Mouse (Mus musculus) forebrain, embryonic 11.5 days (tissue): ENCODE results near the gene Krt84. TPM values are rescaled to one million over a fixed set of nuclear protein-coding genes. Genes with fewer than 3 reads are reported as not detected.

Source experiments
- ATAC-seq: fragments of 200-750 bp; cut with Nextera tagmentation; replicated peaks from 2 replicates; pipeline ENCODE4 v1.8.0; 2017; ENCODE audit warnings: moderate TSS enrichment; ENCODE audit not compliant: low FRiP score
- DNase-seq: peaks from one replicate; pipeline ENCODE4 v3.0.0-alpha.2; 2017; ENCODE audit warnings: low spot score
- H3K27ac ChIP-seq: fragments of 300-500 bp; sonication (generic); 2 replicates; pipeline ENCODE4 v1.5.1; 2014; ENCODE audit warnings: low read depth, low read length
- H3K27me3 ChIP-seq: fragments of 300-500 bp; sonication (generic); 2 replicates; pipeline ENCODE4 v1.6.1; 2014; ENCODE audit warnings: mild to moderate bottlenecking, low read length, mixed read lengths; ENCODE audit not compliant: control insufficient read depth, insufficient read depth
- H3K36me3 ChIP-seq: fragments of 300-500 bp; sonication (generic); 2 replicates; pipeline ENCODE4 v1.6.1; 2014; ENCODE audit warnings: mild to moderate bottlenecking, low read length, moderate library complexity, mixed read lengths; ENCODE audit not compliant: control insufficient read depth, insufficient read depth
- H3K4me1 ChIP-seq: fragments of 300-500 bp; sonication (generic); replicated peaks from 2 replicates; pipeline ENCODE4 v1.6.1; 2014; ENCODE audit warnings: low read length, mixed read lengths; ENCODE audit not compliant: control insufficient read depth, insufficient read depth
- H3K4me2 ChIP-seq: fragments of 300-500 bp; sonication (generic); 2 replicates; pipeline ENCODE4 v1.6.1; 2014; ENCODE audit warnings: low read depth, mild to moderate bottlenecking, low read length, moderate library complexity, mixed read lengths; ENCODE audit not compliant: severe bottlenecking
- H3K4me3 ChIP-seq: fragments of 300-500 bp; sonication (generic); 2 replicates; pipeline ENCODE4 v1.5.1; 2014; ENCODE audit warnings: low read depth, low read length
- H3K9ac ChIP-seq: fragments of 300-500 bp; sonication (generic); 2 replicates; pipeline ENCODE4 v1.6.1; 2014; ENCODE audit warnings: low read length
- H3K9me3 ChIP-seq: fragments of 300-500 bp; sonication (generic); 2 replicates; pipeline ENCODE4 v1.6.1; 2016; ENCODE audit warnings: low read length, mixed read lengths; ENCODE audit not compliant: control insufficient read depth
- WGBS: fragments of 180-500 bp; shearing (Covaris S2); extraction: QIAGEN DNeasy Blood & Tissue Kit; methylation state at CpG from one replicate; pipeline ENCODE4 v1.1.7; 2014; 5-methylcytosine and 5-hydroxymethylcytosine counted together
- polyA plus RNA-seq: library from polyadenylated mRNA; unstranded; fragments of >200 nt; fragmentation: Nextera tagmentation; extraction: Ambion mirVana; gene quantifications from 2 replicates; pipeline ENCODE4 v1.2.1, GENCODE M21; 2014

Krt84 gene
- polyA plus RNA-seq, 1 experiment from 2014 or later: not detected

DNA sequence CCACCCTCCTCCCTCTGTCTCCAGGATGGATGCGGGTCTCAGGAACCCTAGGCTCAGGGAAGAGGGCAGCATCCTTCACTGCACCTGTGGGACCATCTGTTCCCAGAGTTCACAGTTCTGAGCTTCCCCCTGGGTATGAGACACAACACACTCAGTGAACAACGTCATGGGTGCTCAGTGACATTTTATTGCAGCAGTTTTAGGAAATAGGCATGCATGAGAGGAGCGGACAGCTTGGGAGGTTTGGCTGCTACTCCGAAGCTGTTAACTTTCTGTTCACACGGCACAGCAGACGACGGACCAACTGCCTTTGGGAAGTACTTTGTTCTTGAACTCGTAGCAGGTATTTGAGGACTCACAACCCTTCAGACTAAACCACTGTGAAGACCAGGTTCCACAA, 19.6 kb upstream of the Krt84 start:
- no peak for ATAC-seq
- H3K4me1 ChIP-seq: peaks cover 9% of the 10 kb centered on the region; the same call in 1 of the 2 replicates
- H3K9ac ChIP-seq: no peak overlapping the region
- H3K4me3 ChIP-seq: no peak overlapping the region
- no peaks in the 10 kb centered on the region for H3K9me3 ChIP-seq
- H3K27ac ChIP-seq: no peak overlapping the region
- H3K4me2 ChIP-seq: no peak overlapping the region
- no peak for DNase-seq
- WGBS: 88% methylated on average over 8 of the region's 8 CpGs
- no peaks in the 10 kb centered on the region; the same call in 1 of the 2 replicates for H3K27me3 ChIP-seq
- H3K36me3 ChIP-seq: no peaks in the 10 kb centered on the region

DNA sequence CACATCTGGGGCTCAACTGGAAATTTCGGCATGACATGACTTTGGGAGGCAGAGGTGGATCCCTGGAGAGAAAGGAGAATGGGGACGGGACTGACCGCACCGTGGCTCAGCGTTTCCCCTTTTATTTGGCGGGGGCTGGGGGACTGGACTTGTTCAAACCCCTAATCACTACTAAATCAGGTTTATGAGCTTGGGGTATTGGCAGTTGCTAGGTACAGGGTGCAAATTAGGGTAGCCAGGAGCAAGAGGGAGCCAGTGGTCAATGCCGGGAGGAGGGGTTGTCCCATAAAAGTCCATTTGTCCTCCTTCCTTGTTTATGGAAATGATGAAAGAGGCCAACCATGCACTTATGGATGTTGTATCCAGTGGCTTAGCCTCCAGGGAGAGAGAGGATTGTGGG, 17.9 kb upstream of the Krt84 start, which contains the start of gene Krt82:
Krt82 (minus strand) TSS at position 101 of the 400 bp plus-strand sequence.
- Histone ChIP-seq H3K9me3 (no peaks in the 10 kb centered on the region), H3K27ac (no peak within 1 kb of the TSS), H3K9ac (no peak within 1 kb of the TSS), H3K4me1 (peaks cover 9% of the 10 kb centered on the region; the same call in 1 of the 2 replicates), H3K4me3 (no peak within 1 kb of the TSS), H3K27me3 (no peaks in the 10 kb centered on the region; the same call in 1 of the 2 replicates), H3K4me2 (no peak within 1 kb of the TSS), H3K36me3 (no peaks in the 10 kb centered on the region)
- WGBS: 81% methylated on average over 7 of the region's 7 CpGs
- DNase-seq (no peak), ATAC-seq (no peak)

DNA sequence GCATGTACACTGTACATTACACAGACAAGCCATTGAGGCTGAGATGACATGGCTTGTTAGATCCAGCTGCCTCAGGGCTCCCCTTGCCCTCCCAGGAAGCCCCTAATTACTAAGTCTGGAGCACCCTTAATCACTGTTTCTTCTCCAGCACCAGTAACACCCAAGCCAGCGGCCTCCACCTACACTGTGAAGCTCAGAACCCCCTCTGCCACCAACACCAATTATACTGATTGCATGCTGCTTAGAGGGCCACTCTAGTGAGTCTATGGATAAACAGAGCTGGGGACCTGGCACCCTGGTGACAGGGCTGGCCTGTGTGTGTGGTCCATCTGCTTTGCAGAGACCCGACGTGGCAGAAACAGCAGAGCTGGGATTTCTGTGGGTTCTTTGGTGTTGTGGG, 11.9 kb upstream of the Krt84 start:
- ATAC-seq (no peak), DNase-seq (no peak)
- Histone ChIP-seq H3K4me2 (no peak overlapping the region), H3K4me1 (no peaks in the 10 kb centered on the region), H3K36me3 (no peaks in the 10 kb centered on the region), H3K27me3 (no peaks in the 10 kb centered on the region), H3K4me3 (no peak overlapping the region), H3K9me3 (no peaks in the 10 kb centered on the region), H3K27ac (no peak overlapping the region), H3K9ac (no peak overlapping the region)
- 62% methylated on average over 3 of the region's 3 CpGs for WGBS

DNA sequence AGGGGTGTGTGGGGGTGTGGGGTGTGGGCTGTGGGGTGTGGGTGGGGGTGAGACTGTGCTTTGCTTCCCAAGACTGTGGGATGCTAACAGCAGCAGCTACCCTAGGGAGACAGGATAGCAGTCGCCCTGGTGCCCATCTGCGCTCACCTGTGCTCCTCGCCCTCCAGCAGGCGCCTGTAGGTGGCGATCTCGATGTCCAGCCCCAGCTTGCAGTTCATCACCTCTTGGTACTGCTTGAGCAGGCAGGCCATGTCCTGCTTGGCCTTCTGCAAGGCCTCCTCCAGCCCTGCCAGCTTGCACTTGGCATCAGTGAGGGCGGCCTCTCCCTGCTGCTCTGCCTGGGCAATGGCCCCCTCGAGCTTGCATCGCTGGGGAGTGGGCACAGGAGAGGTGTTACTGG, 9.9 kb upstream of the Krt84 start:
- WGBS: 51% methylated on average over 9 of the region's 9 CpGs
- Histone ChIP-seq H3K27ac (no peak overlapping the region), H3K4me2 (no peak overlapping the region), H3K27me3 (no peaks in the 10 kb centered on the region), H3K4me3 (no peak overlapping the region), H3K36me3 (no peaks in the 10 kb centered on the region), H3K9ac (no peak overlapping the region), H3K4me1 (no peaks in the 10 kb centered on the region), H3K9me3 (no peaks in the 10 kb centered on the region)
- DNase-seq: no peak
- no peak for ATAC-seq

DNA sequence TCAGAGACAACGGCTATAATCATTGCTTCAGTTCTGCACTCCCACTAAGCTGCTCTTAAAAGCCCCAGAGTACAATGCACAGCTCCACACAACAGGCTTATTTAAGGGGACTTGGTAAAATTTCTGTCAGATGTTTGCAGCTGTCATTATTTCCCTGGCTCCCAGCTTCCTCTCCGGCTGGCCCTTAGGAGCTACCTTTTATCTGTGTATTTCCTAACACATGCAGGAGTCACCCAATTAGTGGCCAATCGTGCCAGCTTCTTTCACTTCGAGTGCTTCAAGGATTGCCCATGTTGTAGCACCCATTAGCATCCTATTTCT, 5.9 kb upstream of the Krt84 start:
- 64% methylated on average over 4 of the region's 4 CpGs for WGBS
- Histone ChIP-seq H3K9me3 (no peaks in the 10 kb centered on the region), H3K4me2 (no peak overlapping the region), H3K27ac (no peak overlapping the region), H3K36me3 (no peaks in the 10 kb centered on the region), H3K4me1 (no peaks in the 10 kb centered on the region), H3K27me3 (no peaks in the 10 kb centered on the region), H3K4me3 (no peak overlapping the region), H3K9ac (no peak overlapping the region)
- no peak for DNase-seq
- no peak for ATAC-seq

DNA sequence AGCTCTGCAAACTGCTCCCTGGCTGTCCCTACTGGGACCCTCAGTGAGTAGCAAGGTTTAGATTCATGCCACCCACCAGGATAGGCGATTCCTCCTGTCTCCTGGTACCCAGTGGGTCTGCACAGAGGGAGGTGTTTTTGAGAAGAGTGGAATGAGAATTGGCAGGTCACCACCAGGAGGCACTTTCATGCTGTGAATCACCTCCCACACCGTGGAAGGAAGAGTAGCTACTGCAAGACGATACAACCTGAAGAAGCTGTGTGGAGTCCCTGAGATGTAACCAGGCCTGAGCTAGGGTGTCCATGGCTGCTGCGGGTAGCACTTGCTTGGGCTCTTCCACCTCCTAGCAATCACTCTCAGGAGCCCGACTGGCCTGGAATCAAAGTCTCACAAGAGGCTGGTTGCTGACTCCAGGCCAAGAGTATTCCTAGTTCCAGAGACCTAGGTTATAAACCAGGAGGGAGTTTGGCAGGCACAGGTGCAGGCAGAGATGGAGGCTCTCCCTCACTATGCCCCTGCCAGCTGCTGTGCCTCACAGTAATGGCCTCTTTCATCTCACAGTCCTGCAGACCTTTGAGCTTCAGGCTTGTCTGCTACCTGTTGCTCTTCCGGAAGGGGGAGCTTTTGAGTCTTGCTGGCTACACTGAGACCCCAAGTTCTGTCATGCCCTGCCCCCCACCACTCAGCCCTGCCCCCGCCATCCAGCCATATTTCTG, 5.4 kb upstream of the Krt84 start:
- Histone ChIP-seq H3K9me3 (no peaks in the 10 kb centered on the region), H3K27me3 (no peaks in the 10 kb centered on the region), H3K4me2 (no peak overlapping the region), H3K27ac (no peak overlapping the region), H3K9ac (no peak overlapping the region), H3K4me1 (no peaks in the 10 kb centered on the region), H3K4me3 (no peak overlapping the region), H3K36me3 (no peaks in the 10 kb centered on the region)
- DNase-seq (no peak), ATAC-seq (no peak)
- WGBS: 43% methylated on average over 7 of the region's 7 CpGs

DNA sequence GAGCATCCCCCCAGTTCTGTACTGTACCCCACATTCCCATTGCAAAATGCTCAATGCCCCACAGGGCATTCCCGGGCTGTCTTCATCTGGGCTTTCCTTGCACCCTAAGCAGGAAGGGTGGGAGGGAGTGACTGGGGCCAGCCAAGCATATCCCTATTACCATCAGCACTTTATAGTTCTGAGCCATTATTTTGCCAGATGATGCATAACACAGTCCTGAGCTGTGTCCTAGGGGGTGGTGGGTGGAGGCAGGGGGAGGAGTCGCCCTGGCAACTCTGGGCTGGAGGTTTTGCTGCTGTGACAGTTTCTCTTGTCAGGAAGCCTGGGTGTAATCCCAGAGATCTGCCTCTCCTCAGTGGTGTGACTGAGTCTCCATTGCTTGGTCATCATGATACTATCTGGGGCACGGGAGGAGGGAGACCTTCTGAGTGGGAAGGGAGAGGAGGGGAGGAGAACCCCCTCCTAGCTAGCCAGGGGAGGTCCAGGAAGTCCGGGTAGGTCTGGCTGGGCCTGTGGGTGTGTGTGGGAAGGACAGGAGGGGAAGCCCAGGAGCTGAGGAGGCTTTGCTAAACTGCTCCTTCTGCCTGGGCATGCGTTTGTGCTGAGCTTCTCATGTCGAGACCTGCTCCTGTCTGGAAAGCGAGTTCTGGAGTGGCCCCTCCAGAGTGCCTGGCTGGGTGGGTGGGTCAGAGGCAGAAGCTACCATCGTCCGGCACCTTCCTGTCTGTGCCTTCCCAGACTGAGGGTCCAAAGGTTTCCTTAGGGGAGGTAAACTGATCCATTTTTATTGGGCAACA, 3.6 kb upstream of the Krt84 start:
- WGBS: 69% methylated on average over 9 of the region's 9 CpGs
- Histone ChIP-seq H3K27ac (no peak overlapping the region), H3K4me1 (no peaks in the 10 kb centered on the region)

DNA sequence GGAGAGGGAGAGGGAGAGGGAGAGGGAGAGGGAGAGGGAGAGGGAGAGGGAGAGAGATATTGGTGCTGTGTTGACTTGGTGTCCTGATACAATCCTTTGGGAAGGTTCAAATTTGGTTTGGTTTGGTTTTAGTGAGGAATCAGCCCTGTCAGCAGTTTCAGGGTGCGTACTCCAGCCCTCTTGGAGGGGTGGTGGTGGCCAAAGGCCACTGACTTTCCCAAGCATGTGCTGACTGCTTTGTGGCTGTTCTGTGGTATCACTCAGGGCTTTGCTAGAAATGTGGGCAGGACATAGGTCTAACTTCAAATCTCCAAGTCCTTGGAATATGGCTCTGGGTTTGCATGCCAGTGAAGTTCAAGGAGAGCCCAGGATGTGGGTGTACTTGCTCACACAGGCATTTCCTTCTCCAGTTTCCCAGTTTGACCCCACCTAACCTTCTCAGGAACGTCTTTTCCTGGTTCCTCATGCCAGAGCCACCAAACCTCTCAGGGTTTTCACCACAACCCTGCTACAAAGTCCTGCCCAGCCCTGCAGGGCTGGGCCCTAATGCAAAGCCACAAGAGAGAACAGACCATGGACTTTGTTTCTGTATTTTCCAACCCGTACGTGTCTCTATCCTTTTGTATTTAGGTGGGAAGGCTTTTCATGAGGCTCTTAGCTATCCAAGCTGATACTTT, 9.9 kb downstream of the Krt84 start:
- Histone ChIP-seq H3K4me2 (no peak overlapping the region), H3K4me3 (no peak overlapping the region), H3K36me3 (no peaks in the 10 kb centered on the region), H3K9me3 (no peaks in the 10 kb centered on the region), H3K4me1 (no peaks in the 10 kb centered on the region), H3K27ac (no peak overlapping the region), H3K9ac (no peak overlapping the region), H3K27me3 (no peaks in the 10 kb centered on the region)
- no peak for DNase-seq
- 77% methylated on average over 4 of the region's 4 CpGs for WGBS
- no peak for ATAC-seq

More for the DNA sequence above, 3.6 kb upstream of the Krt84 start:
- H3K36me3 ChIP-seq: no peaks in the 10 kb centered on the region
- no peak overlapping the region for H3K9ac ChIP-seq
- DNase-seq (no peak), ATAC-seq (no peak)
- H3K27me3 ChIP-seq: no peaks in the 10 kb centered on the region
- H3K9me3 ChIP-seq: no peaks in the 10 kb centered on the region
- H3K4me2 ChIP-seq: no peak overlapping the region
- no peak overlapping the region for H3K4me3 ChIP-seq
